Mouse (Mus musculus) gonadal fat pad, adult 2 months (tissue): ENCODE data around the gene Il17rd. TPM values are rescaled to one million over a fixed set of nuclear protein-coding genes. Genes with fewer than 3 reads are reported as not detected.

Experiments
- DNase-seq: peaks from one replicate; pipeline ENCODE4 v3.0.0-alpha.2; 2012; ENCODE audit warnings: low read depth
- polyA plus RNA-seq: library from polyadenylated mRNA; depleted of rRNA; stranded (reverse); fragments of >200 nt; gene quantifications from 2 replicates; pipeline ENCODE4 v1.2.3, GENCODE M21; 2012

Il17rd gene
- polyA plus RNA-seq, 1 experiment = 4.0 TPM

DNA sequence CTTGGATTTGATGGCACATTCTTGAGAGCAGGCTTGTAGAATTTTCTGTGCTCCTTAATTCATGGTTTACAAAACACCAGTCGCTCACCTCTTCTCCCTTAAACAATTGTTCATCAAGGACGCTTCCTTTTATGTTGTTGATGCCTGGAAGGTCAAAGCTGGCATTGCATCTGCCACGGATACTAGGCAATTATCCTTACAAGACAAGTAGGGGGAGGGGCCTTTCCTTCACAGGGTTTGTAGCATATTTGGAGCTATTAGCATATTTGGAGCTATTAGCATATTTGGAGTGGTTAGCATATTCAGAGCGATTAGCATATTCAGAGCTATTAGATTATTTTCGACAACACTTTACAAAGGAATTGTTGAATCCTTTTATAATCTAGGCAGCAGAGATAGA lies 55.5 kb downstream of the Il17rd start:
- DNase-seq = no peak

DNA sequence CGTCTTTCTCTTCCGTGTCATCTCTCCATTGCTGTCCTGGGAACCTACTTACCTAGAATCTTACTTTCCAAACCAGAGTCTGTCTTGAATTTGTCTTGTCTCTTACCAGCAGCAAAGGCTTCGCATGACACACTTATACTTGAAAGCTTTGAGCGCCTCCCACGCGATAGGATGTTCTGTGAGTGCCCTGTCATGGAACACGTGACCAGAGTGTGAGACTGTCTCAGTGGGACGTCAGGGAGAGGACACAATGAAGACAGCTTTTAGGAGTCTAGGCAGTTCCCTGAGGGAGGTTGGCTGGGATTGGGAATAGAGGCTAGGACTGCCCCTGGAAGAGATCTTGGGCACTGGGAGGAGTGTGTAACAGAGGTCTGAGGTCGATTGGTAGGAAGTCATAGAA lies 57.4 kb downstream of the Il17rd start:
- DNase-seq = no peak

DNA sequence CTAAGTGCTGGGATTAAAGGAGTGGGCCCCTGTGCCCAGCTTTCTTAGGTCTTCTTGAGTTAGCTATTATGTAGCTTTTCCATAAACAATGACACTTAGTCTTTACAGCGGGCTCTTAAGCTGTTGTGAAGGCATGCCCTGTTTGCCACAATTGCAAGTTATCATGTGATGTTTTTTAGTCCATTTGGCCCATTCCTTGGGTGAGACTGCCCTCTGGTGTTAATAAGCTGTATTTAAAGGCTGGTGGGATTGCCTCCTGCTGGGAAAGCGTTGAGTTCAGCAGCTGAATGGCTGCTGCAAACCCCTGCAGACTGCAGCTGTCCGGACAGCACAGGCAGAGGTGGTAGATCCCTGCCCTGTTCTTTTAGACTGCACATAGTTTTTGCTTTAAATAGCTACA lies 58.0 kb downstream of the Il17rd start:
- no peak for DNase-seq

DNA sequence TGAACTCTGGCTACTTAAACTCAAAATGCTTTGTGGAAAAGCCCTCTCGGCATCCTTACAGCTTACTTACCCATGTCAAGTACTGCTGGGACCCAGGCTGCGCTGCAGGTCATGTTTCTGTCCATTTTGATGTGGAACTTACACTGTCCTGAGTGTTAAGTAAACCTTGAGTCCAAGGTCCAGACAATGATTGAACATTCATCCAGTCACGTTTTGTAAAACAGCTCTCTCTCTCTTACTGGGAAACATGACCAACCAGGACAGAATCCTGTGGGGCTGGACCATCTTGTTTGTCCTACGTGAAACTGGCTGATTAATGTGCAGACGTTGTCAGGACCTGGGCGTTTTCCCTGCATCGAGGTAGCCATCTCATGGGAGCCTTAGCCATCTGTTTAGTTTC lies 63.0 kb downstream of the Il17rd start:
- no peak for DNase-seq

DNA sequence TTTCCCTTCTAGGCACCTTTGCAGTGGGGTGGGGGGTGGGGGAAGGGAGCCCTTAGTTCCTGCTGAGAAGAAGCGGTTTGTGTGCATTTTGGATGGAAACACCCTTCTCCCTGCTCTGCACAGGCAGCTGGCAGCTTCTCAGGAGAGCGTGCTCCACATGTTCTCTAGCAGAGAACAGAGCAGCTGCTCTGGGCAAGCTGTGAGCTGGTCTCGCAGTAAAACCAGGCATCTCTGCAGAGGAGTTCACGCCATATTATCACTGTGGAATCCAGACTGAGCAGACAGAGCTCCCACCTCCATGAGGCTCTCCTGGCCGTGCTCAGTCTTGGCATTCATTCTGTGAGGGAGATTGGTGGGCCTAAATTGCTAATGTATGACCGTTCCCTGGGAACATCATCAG lies 64.0 kb downstream of the Il17rd start:
- DNase-seq = no peak

DNA sequence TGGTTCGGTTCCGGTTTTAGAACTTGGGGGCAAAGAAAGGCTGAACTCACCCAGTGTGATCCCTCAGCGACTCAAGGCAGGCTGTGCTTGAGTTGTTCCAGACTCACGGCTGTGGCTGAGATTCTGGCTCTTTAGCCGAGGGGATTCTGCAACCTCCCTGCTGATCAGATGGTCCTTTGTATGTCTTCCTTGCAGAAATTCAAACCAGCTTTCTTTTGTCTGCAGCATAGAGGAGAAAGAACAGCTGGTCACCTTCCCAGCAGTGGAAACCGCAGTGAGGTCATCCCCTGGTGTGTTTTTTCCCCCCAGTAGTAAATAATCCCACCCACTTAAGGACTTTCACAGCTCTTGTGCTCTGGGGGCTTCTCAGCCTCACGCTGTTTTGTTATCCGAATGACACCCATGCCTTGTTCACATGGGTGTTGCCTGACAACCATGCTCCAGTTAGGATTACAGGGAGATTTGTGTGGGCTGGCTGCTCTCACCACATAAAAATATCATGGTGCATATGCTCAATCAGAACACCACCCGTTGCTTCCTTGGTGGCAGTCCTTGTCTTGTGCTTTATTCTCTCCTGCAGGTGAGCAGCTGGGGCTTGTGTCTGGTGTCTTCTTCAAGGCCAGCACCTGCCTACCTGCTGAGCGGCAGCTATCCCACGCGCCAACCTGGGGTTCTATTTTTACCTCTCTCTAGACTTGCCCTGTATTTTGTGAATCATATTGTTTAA lies 67.2 kb downstream of the Il17rd start:
- DNase-seq = no peak

DNA sequence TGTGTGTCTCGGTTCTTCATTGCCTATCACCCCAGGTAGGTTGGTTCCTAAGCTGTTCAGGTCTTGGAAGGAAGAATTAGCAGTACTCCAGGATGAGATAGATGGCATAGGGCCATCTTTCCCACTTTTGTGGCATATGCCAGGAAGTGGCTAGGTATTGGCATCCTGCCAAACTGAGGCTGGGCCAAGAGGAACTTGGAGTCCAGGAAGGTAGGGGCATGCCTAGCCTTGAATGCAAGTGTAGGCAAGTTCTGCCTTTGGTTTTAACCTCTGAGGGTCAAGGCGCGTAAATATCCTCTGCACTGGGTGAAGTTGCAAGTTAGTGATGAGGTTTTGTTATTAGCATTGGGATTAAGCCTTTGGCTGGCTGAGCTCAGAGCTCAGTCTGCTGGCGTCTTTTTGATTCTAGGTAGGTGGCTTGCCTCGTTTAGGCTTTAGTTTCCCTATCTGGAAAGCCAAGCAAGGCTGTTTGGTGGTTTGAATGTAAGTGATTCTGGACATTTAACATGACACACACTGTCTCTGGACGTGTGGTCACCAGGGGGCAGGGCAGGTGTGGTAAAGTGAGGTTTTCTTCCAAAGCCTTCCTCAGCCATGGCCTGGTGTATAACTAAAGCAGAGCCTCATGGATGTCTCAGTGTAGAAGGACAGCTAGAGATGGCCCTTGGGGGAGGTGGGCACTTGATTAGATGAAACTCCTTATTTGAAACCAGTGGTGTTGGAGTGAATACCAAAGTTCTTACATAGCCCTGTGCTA lies 70.2 kb downstream of the Il17rd start:
- DNase-seq = no peak

DNA sequence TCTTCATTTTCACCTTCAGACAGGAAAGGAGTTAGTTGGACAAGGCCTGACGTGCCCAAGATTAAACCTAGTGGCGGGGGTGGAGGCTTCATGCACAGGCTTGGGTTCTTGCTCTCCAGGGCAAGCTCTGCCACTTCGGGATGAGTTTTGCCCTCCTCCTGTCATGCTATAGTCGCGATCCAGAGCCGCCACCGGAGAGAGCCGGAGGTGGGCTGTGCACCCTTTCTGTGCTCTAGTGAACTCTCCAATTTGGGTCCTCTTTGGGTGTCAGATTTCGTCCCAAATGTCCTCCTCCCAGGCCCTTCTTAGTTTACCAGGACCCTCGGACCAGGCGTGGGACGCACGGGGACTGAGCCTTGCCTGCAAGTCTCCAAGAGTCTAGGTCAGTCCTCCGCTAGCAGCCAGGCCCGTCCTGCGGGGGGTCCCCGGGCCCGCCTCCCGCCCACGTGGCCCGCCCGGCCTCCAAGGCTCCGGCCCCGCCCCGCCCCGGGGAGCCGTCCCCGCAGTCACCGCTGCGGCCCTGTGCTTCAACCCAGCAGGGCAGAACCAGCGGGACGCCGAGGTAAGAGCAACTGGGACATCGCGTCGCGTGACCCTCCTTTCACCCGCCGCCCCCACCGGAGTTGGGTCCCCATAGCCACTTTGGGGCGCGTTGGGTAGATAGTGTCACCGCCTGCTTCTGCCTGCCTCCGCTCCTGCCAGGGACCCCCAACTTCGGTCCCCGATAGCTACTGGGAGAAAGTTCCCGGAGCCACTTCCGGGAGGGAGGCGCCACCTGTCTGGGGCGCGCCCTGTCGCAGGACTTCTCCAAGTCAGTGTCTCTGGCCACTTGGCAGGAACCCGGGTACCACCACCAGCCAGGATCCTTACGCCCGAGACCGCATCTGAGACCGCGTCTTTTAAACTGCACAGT lies 75.9 kb downstream of the Il17rd start, which contains the start of gene Arhgef3:
Gene Arhgef3, plus strand, starts transcription at position 538 of the 913 bp plus-strand sequence.
- DNase-seq = no peak

DNA sequence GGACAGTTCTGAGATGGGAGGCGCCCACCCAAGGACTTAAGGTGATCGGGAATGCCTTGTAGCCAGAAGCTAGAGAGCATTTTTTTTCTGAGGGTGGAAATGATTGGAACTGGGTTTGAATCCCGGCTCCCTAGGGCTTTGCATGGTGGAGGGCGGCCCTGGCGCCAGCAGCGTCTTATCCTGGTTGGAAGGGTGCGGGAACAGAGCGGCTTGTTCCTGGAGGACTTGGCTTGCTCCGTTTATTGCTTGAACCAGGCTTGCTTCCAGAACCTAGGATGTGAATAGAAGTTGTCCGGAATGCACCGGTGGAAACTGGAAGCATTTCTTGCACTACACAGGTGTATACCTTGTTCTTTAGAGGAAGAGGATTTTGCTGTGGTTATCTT lies 76.5 kb downstream of the Il17rd start:
- DNase-seq = no peak

DNA sequence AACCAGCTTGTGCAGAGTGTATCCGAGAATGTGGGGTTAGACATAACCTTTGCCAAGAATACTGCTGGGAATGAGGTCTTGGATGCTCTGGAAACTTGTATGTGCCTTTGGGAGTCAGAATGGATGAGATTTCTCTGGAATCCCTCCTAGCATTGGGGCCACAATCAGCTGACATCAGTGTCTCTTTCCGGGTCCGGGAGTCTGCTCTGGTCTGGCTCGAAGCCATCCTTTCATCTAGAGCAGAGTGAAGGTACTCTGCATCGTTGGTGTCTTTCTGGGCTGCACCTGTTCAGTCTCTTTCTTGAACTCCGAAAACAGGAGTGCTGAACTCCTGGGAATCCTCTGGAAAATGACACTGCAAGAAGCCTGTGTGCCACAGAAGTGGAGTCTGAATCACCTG lies 77.2 kb downstream of the Il17rd start:
- DNase-seq = no peak

DNA sequence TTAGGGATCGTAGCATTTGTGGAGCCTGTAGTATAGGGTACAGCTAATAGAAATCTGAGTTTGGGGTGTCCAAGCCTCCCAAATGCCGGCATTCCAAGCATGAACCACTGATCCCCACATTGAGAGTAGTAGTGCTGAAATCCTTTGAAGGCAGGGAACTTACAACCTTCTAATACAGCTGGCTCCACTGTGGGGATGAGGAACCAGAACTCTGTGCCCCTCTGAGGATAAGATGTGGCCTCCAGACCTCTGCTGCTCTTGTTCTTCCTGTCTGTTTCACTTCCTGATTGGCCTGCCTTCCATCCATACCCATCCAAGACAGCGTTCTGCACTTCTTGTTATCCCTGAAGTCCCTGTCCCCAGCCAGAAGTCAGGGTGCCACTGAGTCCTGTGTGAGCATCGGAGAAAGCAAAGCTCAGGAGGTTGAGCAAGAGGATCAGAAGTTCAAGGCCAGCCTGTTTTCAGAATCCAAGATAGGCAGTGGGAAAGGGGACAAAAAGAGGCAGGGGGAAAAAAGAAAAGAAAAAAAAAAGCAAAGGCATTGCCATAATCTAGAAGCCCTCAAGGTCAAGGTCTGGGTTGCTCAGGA lies 77.9 kb downstream of the Il17rd start:
- DNase-seq = no peak

DNA sequence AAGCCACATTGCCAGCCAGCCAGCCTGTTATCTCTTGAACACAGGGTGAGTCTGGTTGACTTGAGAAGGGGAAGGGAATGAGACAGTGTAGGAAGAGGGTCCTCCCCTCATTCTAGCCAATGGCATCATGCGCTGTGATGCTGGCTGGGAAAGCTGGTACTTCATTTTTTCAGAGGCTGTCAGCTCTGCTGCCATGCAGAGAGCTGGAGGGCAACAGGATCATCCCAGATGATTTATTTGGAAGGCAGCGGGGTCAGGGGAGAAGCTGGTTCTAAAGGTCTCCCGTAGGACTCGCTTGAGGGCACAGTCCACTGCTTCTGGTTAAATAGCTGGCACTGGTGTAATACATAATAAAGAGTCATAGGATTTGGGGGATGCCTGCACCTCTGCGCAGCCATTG lies 79.8 kb downstream of the Il17rd start:
- DNase-seq = no peak

DNA sequence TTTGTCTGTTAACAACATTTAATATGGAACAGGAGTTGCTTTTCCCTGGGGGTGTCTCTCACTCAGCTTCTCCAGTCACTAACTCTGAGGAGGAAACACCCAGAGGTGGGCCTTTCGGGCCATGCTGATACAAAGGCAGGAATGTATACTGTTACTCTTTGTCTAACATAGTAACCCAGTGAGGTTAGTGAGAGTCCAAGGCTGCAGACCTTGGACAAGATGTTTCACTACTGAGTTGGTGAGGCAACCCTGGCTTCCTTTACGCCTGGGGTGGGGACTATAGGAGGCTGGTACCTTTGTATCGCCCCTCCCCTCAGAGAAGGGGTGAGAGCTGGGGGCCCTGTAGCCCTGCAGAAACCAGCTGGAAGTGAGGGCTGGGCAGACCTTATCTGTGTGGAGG lies 83.9 kb downstream of the Il17rd start:
- DNase-seq = no peak

DNA sequence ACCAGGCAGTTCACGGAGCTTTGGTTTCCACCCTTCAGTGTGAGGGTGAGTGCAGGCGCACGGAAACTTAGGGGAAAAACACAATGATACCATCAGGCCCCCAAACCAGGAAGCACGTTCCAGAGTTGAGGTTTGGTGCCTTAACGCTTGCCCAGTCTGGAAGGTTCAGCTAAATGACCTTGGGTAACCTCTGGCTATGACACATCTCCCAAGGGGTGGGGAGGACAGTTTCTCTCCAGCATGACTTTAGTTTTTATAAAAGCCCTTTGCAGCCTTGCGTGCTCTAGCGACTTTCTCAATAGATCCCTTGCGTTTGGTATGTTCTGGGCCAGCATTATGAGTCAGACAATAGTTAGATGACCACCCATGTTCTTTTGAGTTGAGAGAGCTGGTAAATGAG lies 84.8 kb downstream of the Il17rd start:
- DNase-seq = no peak

DNA sequence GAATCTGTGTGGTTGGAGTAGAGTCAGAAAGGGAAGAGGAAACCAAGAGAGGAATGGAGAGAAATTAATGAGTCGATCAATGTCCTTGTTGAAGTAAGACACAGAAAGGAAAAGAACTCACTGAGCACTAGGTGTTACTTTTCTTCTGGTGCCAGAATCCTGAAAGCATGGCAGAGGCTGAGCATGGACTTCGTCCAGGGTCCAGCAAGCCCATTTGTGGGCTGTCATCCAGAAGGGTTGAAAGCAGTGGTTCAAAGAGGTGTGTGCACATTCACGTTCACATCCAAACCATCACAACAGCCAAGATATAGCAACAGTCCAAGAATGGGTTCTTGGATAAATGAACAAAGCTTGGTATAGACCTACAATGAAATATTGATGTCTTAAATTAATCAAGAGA lies 91.3 kb downstream of the Il17rd start:
- DNase-seq = no peak

DNA sequence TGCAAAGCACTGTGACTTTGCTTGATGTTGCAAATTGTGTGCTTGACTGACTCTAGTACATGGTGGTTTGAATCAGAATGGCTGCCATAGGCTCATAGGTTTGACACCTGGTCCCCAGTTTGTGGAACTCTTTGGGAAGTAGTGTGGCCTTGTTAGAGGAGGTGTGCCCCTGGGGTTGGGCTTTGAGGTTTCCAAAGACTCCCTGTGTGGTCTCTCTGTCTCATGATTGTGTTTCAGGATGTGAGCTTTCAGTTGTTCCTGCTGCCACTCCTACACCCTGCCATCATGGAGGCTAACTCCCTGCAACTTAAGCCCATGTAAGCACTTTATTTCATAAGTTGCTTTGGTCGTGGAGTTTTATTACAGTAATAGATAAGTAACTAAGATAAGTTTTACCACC lies 91.9 kb downstream of the Il17rd start:
- no peak for DNase-seq

DNA sequence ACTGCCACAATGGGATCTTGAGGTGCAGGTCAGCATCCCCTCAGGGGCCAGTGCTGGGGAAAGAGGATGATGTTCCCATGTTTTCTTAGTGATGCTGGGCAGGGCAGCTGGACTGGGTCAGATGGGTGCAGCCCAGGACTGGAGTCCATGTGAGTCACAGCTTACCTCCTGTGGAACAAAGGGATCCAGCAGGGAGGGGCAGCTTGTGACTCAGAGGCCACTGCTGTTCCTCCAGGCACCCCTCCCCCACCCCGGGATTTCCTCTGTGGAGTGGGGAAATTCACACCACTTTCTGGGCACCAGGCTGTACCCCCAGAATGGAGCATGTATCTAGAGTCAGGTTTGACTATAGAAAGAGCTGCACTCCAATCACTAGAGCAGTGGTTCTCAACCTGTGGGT lies 92.8 kb downstream of the Il17rd start:
- no peak for DNase-seq

DNA sequence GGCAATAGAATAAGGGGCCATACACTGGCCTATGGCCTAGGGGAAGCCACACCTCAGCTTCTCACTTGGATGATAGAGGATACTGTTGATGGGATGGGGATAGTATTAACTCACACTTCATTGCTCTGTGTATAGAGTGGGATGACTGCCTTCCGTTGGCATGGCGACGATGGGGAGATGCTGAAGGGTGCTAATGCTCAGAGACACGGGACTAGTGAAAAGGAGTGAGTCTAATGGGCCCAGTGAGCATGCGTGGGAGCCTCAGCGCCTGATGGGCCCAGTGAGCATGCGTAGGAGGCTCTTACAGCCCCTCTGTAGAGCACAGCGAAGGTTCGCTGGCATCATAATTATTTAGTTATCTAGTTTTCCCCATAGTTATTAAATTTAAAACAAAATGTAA lies 100.2 kb downstream of the Il17rd start:
- DNase-seq = no peak

DNA sequence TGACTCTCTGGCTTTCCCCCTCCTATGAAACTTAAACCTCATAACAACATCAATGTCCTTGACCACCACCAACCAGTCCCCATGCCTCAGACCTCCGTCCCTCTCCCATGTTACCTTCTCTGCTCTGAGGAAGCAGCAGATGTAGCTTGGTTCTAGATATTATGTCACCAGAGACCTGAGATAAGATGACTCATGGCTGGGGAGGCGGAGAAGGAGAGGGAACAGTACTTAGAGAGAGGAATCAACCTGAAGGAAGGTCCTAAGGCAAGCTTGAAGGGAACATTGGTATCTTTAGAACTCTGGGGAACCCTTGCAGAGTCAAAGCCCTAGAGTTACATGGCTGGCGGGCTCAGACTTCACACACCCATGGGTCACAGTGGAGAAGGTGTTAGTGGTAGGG lies 101.2 kb downstream of the Il17rd start:
- DNase-seq = no peak

DNA sequence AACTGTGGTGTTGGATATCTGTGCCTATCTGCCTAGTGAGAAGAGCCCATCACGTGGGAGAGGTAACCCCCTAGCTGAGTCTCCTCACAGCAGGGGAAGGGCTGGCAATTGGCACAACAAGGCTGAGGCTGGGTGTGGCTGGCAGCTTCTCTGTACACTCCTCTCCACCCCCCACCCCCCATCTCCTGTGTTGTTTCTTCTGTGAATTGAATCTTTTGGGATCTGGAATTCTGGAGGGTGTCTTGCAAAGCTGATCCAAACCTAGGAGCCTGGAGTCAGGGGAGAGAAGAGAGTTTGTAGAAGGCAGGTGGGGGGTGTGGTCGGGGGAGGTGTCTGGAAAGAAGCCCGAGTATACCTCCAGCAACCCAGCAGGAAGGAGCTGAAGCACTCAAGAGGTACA lies 102.7 kb downstream of the Il17rd start:
- no peak for DNase-seq

DNA sequence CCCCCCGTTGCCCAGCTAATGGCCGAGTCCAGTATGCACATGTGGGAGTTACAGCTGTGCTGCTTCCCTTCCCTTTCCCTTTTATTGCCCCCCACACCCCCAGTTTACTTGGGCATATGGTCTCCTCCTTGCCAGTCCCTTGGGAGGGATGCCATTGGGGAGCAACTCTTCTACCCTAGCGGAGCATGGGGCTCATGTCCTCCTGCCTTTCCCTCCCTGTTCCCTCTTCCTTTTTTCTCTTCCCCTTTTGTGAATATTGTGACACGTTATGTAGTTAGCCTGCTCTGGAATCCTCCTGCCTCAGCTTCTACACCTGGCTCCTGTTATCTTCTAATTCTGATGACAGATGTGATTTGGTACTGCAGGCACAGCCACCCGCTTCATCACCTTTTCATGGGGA lies 103.9 kb downstream of the Il17rd start:
- DNase-seq = no peak
